Mouse (Mus musculus) ES-Bruce4 (cell line): ENCODE measurements at regions not wholly inside any gene's neighbourhood (a gene's known extent, or its start where the extent isn't known, plus 50 kb on each side); places are given as distances from the start of the nearest gene placed in this dataset.

Source experiments
- CTCF ChIP-seq: IDR thresholded peaks from one replicate; pipeline ENCODE4 v1.8.1; 2011; ENCODE audit warnings: low read depth, low read length
- EP300 ChIP-seq: IDR thresholded peaks from 2 replicates; pipeline ENCODE4 v1.6.1; 2011; ENCODE audit warnings: low read depth, low read length; ENCODE audit not compliant: insufficient read depth
- POLR2A ChIP-seq: IDR thresholded peaks from one replicate; pipeline ENCODE4 v1.8.1; 2011; ENCODE audit warnings: low read length; ENCODE audit not compliant: insufficient read depth

GRCm38 (mm10) chr5:51750456-51750855 is 182.9 kb upstream of the Ppargc1a start:
- no peak for TF ChIP-seq CTCF
- no peak for TF ChIP-seq POLR2A
- no peak for TF ChIP-seq EP300
